Mouse (Mus musculus) left cerebral cortex, postnatal 25 days (tissue): ENCODE measurements around the gene Rnf212b. TPM values are rescaled to one million over a fixed set of nuclear protein-coding genes. Genes with fewer than 3 reads are reported as not detected.

Experiments
- DNase-seq, 2 experiments: peaks; one replicate each; pipeline ENCODE4 v3.0.0; 2022; ENCODE audit warnings: low spot score in 2 of 2, mixed read lengths in 1 of 2
- intact Hi-C: fragments of 180-260 bp; cut with DNase I; formaldehyde crosslinking; loops from one replicate; pipeline ENCODE4 v1.15.1; 2025
- total RNA-seq, 2 experiments: library from RNA; stranded (reverse); gene quantifications; 2 replicates each; pipeline ENCODE4 v1.2.3; 2021

The Rnf212b gene
- total RNA-seq, 2 experiments from 2014 or later = not detected

DNA sequence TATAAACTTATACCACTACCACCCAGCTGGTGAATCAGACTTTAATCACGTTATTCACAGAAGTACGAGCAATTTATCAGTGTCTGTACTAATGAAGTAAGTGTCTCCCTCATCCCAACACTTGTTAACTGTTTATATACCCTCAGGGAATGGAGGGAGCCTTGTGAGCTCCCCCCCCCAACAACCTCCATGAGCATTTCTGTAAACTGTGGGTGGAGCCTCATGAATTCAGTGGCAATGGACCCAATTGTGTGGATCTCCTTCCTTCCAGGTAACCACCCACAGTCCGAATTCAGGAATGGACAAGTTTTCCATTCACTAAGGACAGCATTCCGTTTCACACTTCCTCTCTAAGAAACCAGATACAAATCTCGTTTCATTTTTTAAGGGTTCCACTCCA is 51.7 kb downstream of the Rnf212b start:
- intact Hi-C loops = no loop called here
- DNase-seq = no peak

DNA sequence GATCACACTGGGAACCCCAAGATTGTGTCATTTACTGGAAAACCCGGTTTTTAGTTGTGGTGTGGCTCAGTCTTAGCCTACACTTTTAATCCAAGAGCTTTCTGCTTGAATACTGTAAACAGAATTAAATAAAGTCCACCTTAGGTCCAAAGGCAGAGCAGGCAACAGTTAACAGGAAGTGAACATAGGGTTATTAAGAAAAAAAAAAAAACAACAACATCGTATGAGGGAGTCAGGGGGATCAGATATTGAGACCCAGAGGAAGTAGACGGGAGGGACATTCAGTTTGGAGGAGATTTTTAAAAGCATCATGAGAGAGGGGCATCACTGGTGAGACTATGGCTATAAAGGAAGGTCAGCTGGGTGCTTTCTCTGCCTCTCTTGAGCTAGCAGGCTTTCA is 52.3 kb downstream of the Rnf212b start:
- intact Hi-C loops = no loop called here
- no peak for DNase-seq

DNA sequence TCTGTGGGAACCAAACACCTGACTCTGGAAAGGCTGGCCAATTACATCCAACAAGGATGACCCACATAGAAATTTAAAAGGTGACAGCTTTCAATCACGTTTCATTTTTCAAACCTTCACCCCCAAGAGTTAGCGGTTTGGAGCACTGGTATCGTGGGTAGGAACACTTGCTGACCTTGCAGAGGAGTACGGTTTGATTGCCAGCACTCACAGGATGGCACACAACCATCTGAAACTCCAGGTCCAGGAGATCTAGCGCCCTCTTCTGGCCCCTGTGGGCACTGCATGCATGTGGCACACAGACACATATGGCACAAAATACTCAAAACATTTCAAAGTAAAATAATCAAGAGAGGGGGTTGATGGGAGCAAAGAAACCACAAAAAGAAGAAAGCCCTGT is 53.0 kb downstream of the Rnf212b start:
- intact Hi-C loops = no loop called here
- no peak for DNase-seq

DNA sequence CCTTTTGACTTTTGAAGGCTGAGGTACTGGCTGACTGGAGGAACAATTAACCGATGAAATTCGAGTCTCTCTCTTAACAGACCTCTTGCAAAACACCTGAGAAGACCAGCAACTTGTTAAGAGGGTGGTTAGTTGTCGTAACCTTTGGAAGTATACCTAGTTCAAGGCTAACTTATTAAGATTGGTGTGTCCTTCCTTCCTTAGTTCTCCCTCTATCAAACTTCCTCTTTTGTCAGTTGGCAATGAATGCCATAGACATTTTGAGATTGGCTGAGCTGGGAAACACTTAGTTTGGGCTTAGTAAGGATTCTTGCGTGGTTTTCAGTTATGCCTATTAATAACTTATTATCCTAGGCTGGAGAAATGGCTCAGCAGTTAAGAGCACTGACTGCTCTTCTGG is 54.1 kb downstream of the Rnf212b start:
- intact Hi-C loops = no loop called here
- DNase-seq = no peak

DNA sequence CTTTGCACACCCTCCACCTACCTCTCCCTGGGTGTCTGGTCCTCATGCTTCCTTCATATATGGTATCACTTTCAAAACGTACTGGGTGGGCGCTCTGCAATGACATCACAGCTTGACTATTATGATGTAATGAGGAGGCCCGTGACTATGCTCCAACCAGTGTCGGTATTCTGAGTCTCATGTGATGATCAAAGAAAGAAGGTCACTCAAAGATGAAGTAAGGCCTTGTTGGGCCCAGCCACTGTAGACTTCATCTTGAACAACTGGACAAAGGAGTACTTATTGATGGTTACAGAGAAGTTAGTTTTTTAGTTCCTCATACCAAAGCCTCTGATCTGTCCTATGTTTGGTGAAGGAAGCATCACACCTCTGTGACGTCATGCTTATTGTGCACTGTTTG is 56.9 kb downstream of the Rnf212b start, which contains the start of gene Homez:
Homez (minus strand) TSS at position 101 of the 400 bp plus-strand sequence.
- DNase-seq = no peak
- intact Hi-C loops = no loop called here

DNA sequence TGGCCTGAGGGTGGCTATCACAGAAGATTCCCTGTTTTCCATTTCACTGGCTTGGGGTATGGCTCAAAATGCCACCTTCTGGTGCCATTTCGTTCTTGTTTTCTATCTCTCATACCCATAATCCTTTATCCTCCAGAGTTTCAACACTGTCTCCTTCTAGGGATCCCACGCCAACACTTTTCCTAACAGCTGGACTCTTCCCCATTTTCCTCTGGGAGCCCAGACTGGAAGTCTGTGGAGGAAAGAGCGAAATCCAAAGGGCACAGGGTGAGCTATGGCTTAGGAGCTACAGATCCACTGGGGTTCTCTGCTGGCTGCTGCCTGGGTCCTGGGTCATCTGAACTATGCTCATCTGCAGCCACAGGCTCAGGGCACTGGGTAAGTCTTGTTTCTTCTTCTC is 60.2 kb downstream of the Rnf212b start:
- no peak for DNase-seq
- intact Hi-C loops = no loop called here

DNA sequence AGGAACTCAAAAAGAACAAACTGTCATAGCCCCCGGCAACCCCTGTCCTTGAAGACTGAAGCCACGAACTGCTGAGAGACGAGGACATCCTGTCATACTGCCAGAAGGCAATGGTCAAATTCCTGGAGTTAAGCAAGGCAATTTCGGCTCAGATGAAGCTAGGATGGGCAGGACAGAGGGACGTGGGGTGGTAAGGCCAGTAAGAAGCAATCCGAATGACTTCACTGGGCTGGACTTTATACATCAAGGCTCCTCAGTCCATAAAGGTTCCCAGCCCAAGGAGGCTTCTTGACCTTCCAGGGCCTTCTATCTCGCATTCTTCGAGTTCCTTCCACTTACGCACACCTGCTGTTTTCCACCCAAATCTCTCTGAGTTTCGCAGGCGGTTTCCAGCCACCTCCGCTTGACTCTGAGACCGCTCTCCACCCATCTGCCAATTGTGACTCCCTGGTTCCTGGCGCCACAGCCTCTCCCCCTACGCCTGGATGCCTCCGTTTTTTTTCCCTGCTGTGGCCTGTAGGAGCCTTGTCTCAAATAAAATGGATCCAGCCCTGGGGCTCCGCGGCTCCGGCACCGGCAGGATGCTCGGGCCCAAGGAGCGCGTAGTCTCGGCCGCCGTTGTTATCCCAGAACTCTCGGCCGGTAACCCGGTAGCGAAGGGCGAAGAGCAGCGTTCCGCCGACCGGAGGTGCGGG is 62.0 kb downstream of the Rnf212b start:
- intact Hi-C loops = loop anchor here (1.0 kb wide), 1 partner anchor 12 kb away; no protein-coding TSS in a partner anchor
- DNase-seq = peak in 1 of 2 experiments; percentile 74

DNA sequence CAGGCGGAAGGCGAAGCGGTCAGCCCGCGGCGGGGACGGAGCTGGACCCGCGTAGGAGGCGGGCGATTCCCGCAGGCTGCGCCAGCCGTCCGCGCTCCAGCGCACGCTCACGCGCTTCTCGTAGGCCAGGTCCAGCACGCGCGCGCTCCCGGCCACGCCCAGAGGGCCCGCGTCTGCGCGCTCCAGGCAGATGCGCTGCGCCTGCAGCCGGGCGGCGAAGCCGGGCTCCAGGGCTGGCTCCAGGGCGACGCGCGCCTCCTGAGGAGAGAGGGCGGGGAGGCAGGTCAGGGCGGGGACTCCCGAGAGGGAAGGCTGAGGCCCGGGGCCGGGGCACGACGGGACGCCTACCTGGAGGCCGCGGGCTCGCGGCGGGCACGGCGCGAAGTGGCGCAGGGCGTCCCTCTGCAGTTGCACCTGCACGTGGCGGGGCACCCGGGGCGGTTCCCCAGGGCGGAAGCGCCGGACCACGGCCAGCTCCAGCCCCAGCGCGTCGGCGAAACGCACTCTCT is 62.7 kb downstream of the Rnf212b start:
- intact Hi-C loops = loop anchor here (1.0 kb wide), 1 partner anchor 12 kb away; no protein-coding TSS in a partner anchor
- peak; percentile 94 to 95 for DNase-seq

DNA sequence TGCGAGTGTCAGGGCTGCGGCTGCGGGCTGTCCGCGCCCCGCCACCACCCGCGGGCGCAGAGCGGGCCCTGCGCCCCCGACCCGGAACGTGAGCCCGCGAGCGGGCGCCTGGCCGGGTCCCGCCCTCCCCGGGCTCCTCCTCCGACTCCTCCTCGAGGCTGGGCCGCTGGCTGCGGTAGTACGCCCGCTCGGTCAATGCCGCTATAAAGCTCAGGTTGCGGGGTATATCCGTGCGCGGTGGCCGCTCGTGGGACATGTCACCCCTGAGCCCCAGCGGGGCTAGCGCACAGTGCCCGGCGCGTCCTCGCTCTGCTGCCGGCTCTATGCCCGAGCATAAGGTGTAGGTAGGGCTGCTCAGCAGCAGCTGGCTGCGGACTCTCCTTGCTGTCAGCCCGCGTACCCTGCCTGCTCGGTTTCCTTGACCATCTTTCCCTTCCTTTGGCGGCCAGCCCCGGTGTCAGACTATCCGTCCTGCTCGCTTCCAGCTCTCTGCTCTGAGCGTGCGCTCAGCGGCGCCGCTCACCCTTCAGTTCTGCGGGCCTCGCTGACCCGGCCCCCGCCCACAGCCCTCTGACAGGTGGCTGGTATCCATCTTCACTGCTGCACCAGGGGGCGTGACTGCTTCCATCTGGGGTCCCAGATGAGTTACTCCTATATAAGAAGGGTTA is 63.2 kb downstream of the Rnf212b start, which contains the start of gene Ppp1r3e:
Ppp1r3e (minus strand) TSS at position 503 of the 668 bp plus-strand sequence.
- intact Hi-C loops = no loop called here
- DNase-seq = peak; percentile 64 to 73

DNA sequence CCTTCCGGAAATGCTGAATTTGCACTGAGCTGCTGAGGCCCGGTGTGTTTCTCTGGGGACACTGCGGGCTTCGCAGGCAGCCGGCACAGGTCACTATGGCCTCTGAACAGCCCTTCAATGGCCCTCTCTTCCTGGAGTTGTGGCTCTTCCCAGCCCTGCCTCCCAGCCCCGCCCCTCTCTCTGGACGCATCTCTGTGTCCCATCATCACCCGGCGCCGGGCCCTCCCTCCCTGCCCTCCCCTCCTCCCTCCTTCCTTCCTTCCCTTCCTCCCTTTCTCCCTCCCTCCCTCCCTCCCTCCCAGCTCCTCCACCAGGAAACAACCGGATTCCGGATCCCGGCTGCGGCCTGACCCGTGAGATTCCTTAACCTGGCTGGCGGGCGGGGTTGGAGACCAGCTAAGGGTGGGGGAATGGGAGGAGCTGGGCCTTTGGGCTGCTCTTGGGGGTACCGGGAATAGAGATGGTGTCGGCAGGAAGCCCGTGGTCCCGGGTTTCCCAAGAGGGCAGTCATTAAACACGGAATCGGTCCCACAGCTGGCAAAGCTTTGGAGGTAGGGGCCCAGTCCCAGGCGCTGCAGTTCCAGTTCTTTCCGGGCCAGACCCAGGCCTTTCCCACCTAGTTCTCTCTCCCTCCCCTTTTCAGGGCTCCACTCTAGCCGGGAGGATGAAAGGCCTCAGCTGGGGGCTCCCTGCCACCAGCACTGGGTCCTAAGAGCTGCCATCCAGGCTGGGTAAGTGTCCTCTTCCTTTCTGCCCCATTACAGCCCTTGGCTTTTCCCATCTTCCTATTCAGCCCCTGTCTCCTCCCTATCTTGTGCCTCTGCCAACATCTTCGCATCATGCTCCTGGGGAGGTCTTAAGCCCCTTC is 69.4 kb downstream of the Rnf212b start, which contains the start of the genes Bcl2l2 and Gm20521:
Bcl2l2 (plus strand) TSS at position 224 of the 868 bp plus-strand sequence.
Gm20521 (plus strand) TSS at position 288 of the 868 bp plus-strand sequence.
- intact Hi-C loops = no loop called here
- peak; percentile 74 to 80 for DNase-seq

DNA sequence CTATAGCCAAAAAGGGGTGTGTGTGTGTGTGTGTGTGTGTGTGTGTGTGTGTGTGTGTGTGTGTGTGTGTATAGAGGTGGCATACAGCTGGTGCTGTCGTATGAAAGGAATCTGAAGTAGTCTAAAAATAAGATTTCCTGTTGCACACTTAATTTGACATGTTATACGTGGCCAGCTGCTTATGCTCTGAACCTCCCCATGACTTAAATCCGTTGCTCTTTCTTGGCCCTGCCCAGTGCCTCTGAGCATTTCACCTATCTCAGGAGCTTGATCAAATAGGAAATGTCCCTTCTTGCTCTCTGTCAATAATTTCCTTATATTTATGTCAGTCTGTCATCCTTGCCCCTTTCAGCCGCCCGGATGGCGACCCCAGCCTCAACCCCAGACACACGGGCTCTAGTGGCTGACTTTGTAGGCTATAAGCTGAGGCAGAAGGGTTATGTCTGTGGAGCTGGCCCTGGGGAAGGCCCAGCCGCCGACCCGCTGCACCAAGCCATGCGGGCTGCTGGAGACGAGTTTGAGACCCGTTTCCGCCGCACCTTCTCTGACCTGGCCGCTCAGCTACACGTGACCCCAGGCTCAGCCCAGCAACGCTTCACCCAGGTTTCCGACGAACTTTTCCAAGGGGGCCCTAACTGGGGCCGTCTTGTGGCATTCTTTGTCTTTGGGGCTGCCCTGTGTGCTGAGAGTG is 70.2 kb downstream of the Rnf212b start:
- intact Hi-C loops = no loop called here
- DNase-seq = no peak

DNA sequence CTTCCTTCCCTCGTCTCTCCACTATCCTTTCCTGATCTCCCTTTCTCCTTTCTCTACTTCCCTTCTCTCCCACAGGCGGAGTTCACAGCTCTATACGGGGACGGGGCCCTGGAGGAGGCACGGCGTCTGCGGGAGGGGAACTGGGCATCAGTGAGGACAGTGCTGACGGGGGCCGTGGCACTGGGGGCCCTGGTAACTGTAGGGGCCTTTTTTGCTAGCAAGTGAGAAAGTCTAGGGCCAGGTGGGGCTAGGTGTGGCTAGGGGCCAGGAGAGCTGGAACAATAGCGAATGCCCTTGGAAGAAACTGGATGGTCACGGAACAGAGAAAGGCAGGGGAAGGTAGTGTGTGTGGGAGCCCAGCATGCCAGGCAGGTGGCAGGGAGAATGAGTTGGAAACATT is 71.4 kb downstream of the Rnf212b start:
- intact Hi-C loops = no loop called here
- no peak for DNase-seq

DNA sequence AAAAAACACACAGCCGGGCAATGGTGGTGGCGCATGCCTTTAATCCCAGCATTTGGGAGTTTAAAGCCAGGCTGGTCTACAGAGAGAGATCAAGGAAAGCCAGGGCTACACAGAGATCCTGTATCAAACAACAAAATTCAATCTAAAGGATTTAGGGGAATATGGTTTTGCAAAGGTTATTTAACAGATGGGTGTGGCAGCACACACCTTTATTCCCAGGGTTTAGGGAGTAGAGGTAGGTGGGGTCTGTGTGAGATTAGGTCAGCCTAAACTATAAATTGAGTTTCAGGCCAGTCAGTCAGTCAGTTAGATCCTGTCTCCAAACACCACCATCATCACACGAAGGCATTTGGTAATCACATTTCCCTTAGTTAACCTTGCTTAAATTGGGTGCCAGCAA is 78.3 kb downstream of the Rnf212b start, which contains the start of gene Pabpn1:
Pabpn1 (plus strand) TSS at position 301 of the 400 bp plus-strand sequence.
- intact Hi-C loops = loop anchor here (5.0 kb wide), 1 partner anchor 200 kb away; the partner anchor contains the start of genes Thtpa and Zfhx2
- DNase-seq = no peak

DNA sequence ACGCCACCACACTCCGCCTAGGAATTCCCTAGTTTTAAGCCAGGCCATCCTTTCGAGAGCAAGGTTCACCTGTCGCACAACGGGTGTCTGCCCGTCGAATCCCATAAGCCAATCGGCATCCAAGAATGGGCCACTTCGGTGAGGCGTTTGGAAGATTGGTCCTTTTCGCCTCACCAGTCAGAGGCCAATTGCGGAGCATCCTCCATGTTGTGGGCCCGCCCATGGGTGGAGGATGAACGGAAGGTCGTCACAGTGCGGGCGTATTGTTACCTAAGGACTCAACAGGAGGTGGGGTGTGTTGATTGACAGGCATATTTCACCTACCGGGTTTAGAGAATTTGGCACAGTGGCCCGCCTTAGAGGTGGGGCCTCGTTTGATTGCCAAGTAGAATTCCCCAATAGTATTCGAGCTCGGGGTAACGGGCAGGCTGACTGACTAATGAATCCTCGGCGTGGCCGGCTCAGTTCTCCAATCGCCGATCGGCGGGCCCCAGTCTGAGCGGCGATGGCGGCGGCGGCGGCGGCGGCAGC is 79.8 kb downstream of the Rnf212b start:
- intact Hi-C loops = loop anchor here (1.0 to 5.0 kb wide), 2 partner anchors 46 to 199 kb away; partner anchors contain the start of genes Thtpa and Zfhx2
- DNase-seq = peak; percentile 98 to 100

DNA sequence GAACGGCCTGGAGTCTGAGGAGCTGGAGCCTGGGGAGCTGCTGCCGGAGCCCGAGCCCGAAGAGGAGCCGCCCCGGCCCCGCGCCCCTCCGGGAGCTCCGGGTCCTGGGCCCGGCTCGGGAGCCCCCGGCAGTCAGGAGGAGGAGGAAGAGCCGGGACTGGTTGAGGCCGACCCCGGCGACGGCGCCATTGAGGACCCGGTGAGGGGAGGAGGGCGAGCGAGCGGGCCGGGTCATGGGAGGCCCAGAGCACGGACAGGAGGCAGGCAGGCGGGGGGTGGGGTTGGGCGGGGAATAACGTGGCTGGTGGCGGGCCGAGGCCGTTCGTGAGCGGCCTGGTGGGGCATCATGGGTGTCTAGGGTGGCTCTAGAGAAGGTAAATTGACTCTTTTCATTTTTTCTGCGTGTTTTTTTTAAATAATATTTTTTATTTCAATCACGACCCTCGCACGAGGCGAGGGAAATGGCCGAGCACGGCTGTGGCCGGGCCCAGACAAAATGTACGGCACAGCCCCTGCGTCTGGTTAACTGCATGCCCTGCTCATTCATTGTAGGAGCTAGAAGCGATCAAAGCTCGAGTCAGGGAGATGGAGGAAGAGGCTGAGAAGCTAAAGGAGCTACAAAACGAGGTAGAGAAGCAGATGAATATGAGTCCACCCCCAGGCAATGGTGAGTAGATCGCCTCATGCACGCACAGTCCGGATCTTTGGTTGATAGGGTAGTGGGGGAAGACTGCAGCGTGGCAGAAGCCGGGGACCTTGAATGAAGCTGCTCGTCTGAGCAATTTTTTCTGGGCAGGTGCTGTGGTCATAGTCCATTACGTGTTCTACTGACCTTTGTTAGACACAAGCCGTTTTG is 80.6 kb downstream of the Rnf212b start:
- no peak for DNase-seq
- intact Hi-C loops = loop anchor here (1.0 to 5.0 kb wide), 2 partner anchors 45 to 198 kb away; partner anchors contain the start of genes Thtpa and Zfhx2

DNA sequence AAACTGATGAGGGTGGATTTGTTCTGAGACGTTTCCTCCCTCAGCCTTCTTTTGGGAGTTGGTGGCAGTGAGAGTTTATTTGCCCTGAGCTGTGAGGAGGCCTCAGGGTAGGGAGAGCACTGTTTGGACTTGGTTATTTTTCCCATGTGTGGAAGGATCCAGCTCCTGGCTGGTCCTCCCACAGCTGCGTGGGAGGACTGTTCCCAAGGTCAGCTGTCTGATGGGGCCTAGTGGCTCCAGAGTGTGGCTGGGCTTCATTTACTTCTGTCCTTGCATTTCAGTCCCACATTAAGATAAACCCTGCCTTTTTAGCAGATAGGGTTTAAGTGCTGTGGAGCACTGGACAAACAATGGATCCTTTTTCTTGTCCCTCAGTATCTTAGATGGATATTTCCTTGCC is 83.5 kb downstream of the Rnf212b start:
- intact Hi-C loops = no loop called here

DNA sequence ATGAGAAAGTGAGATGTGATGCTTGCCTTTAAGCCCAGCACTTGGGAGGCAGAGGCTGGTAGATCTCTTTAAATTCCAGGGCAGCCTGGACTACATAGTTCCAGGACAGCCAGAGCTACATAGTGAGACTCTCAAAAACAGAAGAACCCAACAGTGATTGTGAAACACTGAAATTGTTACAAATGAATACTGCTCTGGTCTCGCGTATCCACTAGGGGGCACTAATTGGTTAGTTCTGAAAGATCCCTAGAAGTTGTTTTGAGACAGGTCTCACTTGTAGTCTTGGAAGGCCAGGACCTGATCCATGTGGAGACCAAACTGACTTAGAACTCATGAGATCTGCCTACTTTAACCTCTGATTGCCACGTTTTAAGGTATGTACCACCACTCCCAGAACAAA is 86.4 kb downstream of the Rnf212b start:
- peak; percentile 79 to 90 for DNase-seq
- intact Hi-C loops = loop anchor here (1.0 to 5.0 kb wide), 3 partner anchors 39 to 197 kb away; no protein-coding TSS in a partner anchor

More for the DNA sequence above, 83.5 kb downstream of the Rnf212b start:
- DNase-seq = no peak
